Mouse (Mus musculus) lung, embryonic 14.5 days (tissue): ENCODE results near the gene Ginm1. TPM values are rescaled to one million over a fixed set of nuclear protein-coding genes. Genes with fewer than 3 reads are reported as not detected.

Experiments
- ATAC-seq: fragments of 200-750 bp; cut with Nextera tagmentation; 2 replicates; pipeline ENCODE4 v1.8.0; 2017; ENCODE audit warnings: mild to moderate bottlenecking, moderate TSS enrichment, moderate library complexity; ENCODE audit not compliant: insufficient read depth
- DNase-seq: peaks from one replicate; pipeline ENCODE4 v3.0.0-alpha.2; 2015
- H3K27ac ChIP-seq: fragments of 300-500 bp; sonication (generic); 2 replicates; pipeline ENCODE4 v1.5.1; 2014; ENCODE audit warnings: low read depth, mild to moderate bottlenecking, moderate library complexity
- H3K27me3 ChIP-seq: fragments of 300-500 bp; sonication (generic); 2 replicates; pipeline ENCODE4 v1.6.1; 2014; ENCODE audit warnings: low read length, control low read depth; ENCODE audit not compliant: insufficient read depth
- H3K36me3 ChIP-seq: fragments of 300-500 bp; sonication (generic); 2 replicates; pipeline ENCODE4 v1.6.1; 2014; ENCODE audit warnings: control low read depth; ENCODE audit not compliant: insufficient read depth
- H3K4me1 ChIP-seq: fragments of 300-500 bp; sonication (generic); 2 replicates; pipeline ENCODE4 v1.6.1; 2014; ENCODE audit warnings: antibody characterized with exemption, control low read depth; ENCODE audit not compliant: insufficient read depth
- H3K4me2 ChIP-seq: fragments of 300-500 bp; sonication (generic); 2 replicates; pipeline ENCODE4 v1.6.1; 2014; ENCODE audit warnings: mild to moderate bottlenecking
- H3K4me3 ChIP-seq: fragments of 300-500 bp; sonication (generic); 2 replicates; pipeline ENCODE4 v1.5.1; 2014; ENCODE audit warnings: low read depth, low read length
- H3K9ac ChIP-seq: fragments of 300-500 bp; sonication (generic); 2 replicates; pipeline ENCODE4 v1.6.1; 2014
- H3K9me3 ChIP-seq: fragments of 300-500 bp; sonication (generic); 2 replicates; pipeline ENCODE4 v1.6.1; 2016; ENCODE audit warnings: low read depth, low read length, control low read depth
- CTCF ChIP-seq: IDR thresholded peaks from 2 replicates; pipeline ENCODE4 v1.5.1; 2016; ENCODE audit warnings: antibody characterized with exemption, low read depth
- WGBS: fragments of 180-500 bp; shearing (Covaris S2); extraction: QIAGEN DNeasy Blood & Tissue Kit; methylation state at CpG from one replicate; pipeline ENCODE4 v1.1.7; 2014; 5-methylcytosine and 5-hydroxymethylcytosine counted together
- polyA plus RNA-seq: library from polyadenylated mRNA; unstranded; fragments of >200 nt; fragmentation: Nextera tagmentation; extraction: Ambion mirVana; gene quantifications from 2 replicates; pipeline ENCODE4 v1.2.1, GENCODE M21; 2014

Gene Ginm1
- 75.8 and 77.7 TPM in 2 replicates for polyA plus RNA-seq

DNA sequence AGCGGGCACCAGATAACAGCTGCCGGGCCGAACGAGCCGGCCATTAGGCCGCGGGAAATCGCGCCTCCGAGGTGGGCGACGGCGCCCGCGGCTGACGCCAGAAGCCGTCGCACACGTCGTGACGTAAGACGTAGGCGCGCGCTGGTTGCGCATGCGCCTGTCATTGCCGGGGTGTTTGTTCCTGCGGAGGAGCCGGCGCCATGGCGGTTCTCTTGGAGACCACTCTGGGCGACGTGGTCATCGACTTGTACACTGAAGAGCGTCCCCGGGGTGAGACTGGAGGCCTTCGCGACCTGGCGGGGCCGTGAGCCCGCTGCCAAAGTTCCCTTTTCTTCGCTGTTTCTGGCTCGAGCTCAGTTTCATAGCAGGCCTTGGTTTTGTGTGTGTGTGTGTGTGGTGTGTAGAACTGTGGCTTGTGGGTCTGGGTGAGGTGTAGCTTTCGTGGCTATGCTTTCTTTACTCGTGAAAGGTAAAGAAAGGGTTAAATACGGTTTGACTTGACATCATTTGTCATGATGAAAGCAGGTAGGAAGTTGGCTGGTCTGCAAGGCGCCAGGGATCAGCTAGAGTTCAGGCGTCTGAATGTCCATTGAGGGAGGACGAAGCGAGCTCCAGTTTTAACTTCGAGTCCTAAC, at the start of gene Ginm1, which contains the start of gene Ppil4:
Gene Ginm1 (minus strand): TSS at position 74 of the 635 bp plus-strand sequence.
Gene Ppil4 (plus strand): TSS at position 141 of the 635 bp plus-strand sequence.
- Histone ChIP-seq H3K27me3 (no peaks in the 10 kb centered on the region), H3K9ac (peak within 1 kb of the TSS; percentile 94), H3K9me3 (no peaks in the 10 kb centered on the region), H3K4me2 (peak within 1 kb of the TSS; percentile 90), H3K27ac (peak within 1 kb of the TSS; percentile 67), H3K4me1 (no peaks in the 10 kb centered on the region; the same call in 1 of the 2 replicates), H3K36me3 (peaks cover 27% of the 10 kb centered on the region), H3K4me3 (peak within 1 kb of the TSS; percentile 87)
- ATAC-seq (peak; percentile 93), DNase-seq (peak; percentile 98)
- under 1% methylated on average over 52 of the region's 52 CpGs for WGBS
- no peak for TF ChIP-seq CTCF

DNA sequence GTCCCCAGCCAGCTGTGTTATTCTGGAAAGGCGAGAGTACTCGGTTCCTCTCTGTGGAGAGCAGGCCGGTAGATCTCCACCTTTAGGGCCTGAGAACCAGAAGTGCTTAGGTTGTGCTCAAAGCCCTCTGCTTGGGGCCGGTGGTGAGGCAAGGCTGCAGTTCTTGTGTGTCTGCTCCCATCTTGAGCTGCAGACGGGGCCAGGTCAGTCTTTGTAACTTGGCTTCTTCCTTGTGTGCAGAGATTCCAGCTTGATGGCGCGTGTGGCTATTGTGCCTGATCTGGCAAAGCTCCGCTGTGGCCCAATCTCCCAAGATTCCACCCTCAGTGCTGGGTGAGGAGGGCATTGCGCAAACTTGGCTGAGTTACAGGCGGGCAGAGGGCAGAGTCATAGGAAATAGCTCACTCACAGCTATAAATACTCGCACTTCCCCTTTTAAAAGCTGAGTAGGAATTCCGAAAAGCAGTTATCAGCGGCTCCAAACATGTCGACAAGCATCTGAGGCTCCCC, 49.0 kb upstream of the Ginm1 start:
- DNase-seq = peak; percentile 83
- Histone ChIP-seq H3K4me1 (peaks cover 6% of the 10 kb centered on the region; the same call in 1 of the 2 replicates), H3K4me3 (no peak overlapping the region), H3K27ac (peak overlapping the region; percentile 72; the same call in 1 of the 2 replicates), H3K4me2 (peak overlapping the region; percentile 36; the same call in 1 of the 2 replicates), H3K9me3 (no peaks in the 10 kb centered on the region), H3K9ac (no peak overlapping the region), H3K36me3 (no peaks in the 10 kb centered on the region), H3K27me3 (no peaks in the 10 kb centered on the region)
- peak; percentile 75 for ATAC-seq
- no peak for TF ChIP-seq CTCF
- 26% methylated on average over 14 of the region's 14 CpGs for WGBS

DNA sequence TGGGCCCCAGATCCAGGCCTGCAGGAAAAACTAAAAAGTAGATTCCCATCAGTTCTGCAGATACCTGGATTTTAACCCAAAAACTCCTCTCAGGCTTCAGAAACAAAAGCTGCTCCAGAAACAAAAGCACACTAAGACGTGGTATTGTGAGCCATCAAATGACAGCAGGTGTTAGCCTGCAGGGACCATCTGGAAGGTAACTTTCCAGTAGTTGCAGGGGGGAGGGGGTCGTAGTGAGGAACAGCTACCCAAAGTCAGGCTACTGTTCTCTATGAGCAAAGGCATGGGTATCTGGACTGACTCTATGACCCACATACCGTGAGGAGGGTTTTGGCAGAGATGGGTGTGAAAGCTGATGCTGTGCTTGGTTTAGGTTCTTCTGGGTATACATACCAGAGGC, 48.2 kb upstream of the Ginm1 start:
- Histone ChIP-seq H3K4me1 (peaks cover 6% of the 10 kb centered on the region; the same call in 1 of the 2 replicates), H3K36me3 (no peaks in the 10 kb centered on the region), H3K9me3 (no peaks in the 10 kb centered on the region), H3K27me3 (no peaks in the 10 kb centered on the region), H3K4me2 (no peak overlapping the region), H3K4me3 (no peak overlapping the region), H3K9ac (no peak overlapping the region), H3K27ac (no peak overlapping the region)
- ATAC-seq (no peak), DNase-seq (no peak)
- no peak for TF ChIP-seq CTCF
- 60% methylated on average over 3 of the region's 3 CpGs for WGBS

DNA sequence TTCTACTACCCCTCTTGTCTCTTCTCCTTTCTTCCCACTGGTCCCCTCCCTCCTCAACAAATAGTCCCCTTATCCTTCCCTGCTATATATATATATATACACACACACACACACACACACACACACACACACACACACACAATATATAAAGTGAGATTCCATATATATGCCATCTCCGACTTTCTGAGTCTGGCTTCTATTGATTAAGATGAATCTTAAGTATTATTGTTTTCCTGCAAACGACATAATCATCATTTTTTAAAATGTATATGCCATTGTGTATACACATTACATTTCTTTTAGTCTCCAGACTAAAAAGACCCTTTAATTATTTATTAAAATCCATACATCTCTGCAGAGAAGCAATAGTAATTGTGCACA, 47.7 kb upstream of the Ginm1 start:
- Histone ChIP-seq H3K9ac (no peak overlapping the region), H3K9me3 (no peaks in the 10 kb centered on the region), H3K36me3 (no peaks in the 10 kb centered on the region), H3K4me1 (peaks cover 6% of the 10 kb centered on the region; the same call in 1 of the 2 replicates), H3K4me3 (no peak overlapping the region), H3K4me2 (no peak overlapping the region), H3K27me3 (no peaks in the 10 kb centered on the region), H3K27ac (no peak overlapping the region)
- DNase-seq (no peak), ATAC-seq (no peak)
- TF ChIP-seq CTCF = no peak
- 78% methylated on average over 2 of the region's 2 CpGs for WGBS

DNA sequence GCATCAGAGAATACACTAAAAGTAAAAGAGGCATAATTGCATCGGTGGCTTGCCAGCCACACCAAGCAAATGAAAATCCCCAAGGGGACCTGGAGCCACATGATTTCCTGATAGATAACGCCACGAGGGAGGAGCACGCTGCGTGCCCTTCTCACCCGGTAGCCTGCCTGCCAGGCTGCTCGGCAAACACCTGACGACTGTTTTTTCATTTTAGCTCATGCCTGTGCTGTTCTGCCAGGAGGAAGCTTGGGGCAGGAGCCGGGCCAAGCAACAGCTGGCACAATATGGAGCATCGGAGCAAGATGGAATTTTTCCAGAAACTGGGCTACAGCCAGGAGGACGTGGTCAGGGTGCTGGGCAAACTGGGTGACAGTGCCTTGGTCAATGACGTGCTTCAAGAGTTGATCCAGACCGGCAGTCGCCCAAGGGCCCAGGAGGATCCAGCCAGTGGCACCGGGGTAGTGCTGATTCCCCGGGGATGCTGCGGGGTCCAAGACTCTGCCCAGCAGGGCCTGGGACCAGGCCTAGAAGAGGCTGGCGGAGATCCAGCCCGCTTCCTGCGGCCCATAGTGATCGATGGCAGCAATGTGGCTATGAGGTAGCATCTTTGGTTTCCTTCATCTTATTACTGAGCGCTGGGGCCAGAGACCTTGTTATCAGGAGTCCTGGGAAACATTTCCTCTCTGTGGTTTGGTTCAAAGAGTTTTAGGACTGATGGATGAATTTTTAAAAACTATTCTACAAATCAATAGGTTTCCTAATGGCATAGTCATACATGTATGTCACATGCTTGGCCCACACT, 47.1 kb upstream of the Ginm1 start:
- 67% methylated on average over 22 of the region's 22 CpGs for WGBS
- no peaks in the 10 kb centered on the region for H3K27me3 ChIP-seq
- no peak overlapping the region for H3K4me2 ChIP-seq
- TF ChIP-seq CTCF = no peak
- no peak overlapping the region for H3K4me3 ChIP-seq
- no peak overlapping the region for H3K27ac ChIP-seq
- peaks cover 6% of the 10 kb centered on the region; the same call in 1 of the 2 replicates for H3K4me1 ChIP-seq
- no peak for ATAC-seq
- H3K36me3 ChIP-seq = no peaks in the 10 kb centered on the region
- no peak overlapping the region for H3K9ac ChIP-seq
- H3K9me3 ChIP-seq = no peaks in the 10 kb centered on the region
- DNase-seq = no peak

DNA sequence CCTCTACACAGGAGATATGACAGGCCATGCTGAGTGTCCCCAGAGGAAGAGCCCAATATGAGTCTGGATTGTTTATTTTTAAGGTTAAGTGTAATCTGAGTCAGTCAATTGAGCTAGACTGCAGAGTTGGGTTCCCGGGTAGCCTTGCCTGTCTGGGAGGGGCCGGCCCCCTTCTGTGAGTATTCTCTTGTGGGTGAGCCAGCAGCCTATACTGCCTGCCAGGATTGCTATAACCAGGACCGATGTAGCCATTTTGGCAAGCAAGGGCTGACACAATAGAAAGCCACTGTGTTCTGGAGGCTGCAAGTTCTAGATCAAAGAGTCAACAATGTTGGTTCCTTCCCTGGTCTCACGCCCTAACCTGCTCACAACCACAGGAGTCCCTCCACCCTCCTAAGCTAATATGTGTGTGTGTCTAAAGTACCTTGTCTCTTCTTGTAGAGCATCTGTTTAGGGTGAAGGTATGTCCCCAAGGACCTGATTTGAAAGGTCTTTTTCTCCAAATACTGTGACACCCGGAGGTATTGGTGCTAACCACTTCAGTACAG, 46.3 kb upstream of the Ginm1 start:
- DNase-seq (no peak), ATAC-seq (no peak)
- Histone ChIP-seq H3K4me1 (peaks cover 6% of the 10 kb centered on the region; the same call in 1 of the 2 replicates), H3K36me3 (no peaks in the 10 kb centered on the region), H3K27ac (no peak overlapping the region), H3K27me3 (no peaks in the 10 kb centered on the region), H3K9ac (no peak overlapping the region), H3K9me3 (no peaks in the 10 kb centered on the region), H3K4me3 (no peak overlapping the region), H3K4me2 (no peak overlapping the region)
- 64% methylated on average over 5 of the region's 5 CpGs for WGBS
- no peak for TF ChIP-seq CTCF
